Mouse (Mus musculus): ENCODE measurements around the gene Hist2h2aa1. TPM values are rescaled to one million over a fixed set of nuclear protein-coding genes. Genes with fewer than 3 reads are reported as not detected.

Gene Hist2h2aa1
- polyA plus RNA-seq, 1 experiment from 2014 or later, result 55.7 TPM

DNA sequence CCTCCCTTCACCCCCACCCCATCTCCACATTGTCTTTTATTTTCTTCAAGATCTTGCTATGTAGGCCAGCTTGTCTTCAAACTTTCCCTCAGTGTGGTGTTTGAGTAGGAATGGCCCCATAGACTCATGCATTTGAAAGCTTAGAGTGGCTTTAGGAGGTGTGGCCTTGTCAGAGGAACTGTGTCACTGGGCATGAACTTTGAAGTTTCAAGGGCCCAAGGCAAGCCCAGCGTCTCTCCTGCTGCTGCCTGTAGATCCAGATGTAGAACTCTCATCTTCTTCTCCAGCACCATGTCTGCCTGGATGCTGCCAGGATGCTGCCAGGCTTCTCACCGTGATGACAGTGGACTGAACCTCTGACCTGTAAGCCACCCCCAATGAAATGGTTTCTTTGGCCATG lies 16.5 kb upstream of the Hist2h2aa1 start:
- ATAC-seq, result no peak
- Histone ChIP-seq H3K4me2 (replicated peaks; ENCODE audit: low read depth) (no peak overlapping the region), H3K4me3 (ENCODE audit: low read depth, low read length) (no peak overlapping the region), H3K27me3 (replicated peaks; ENCODE audit: control insufficient read depth, insufficient read depth, low read length) (no peaks in the 10 kb centered on the region), H3K27ac (ENCODE audit: low read depth, low read length) (no peak overlapping the region), H3K9ac (ENCODE audit: low read depth, low read length) (no peak overlapping the region), H3K4me1 (replicated peaks; ENCODE audit: control insufficient read depth, insufficient read depth, low read length) (peaks cover 3% of the 10 kb centered on the region; the same call in 1 of the 2 replicates), H3K9me3 (ENCODE audit: control insufficient read depth) (no peaks in the 10 kb centered on the region), H3K36me3 (ENCODE audit: control insufficient read depth, insufficient read depth) (no peaks in the 10 kb centered on the region)
- no peak for TF ChIP-seq CTCF (IDR thresholded peaks at IDR 0.05; ENCODE audit: low read depth)
- WGBS, result 47% methylated on average over 2 of the region's 2 CpGs

DNA sequence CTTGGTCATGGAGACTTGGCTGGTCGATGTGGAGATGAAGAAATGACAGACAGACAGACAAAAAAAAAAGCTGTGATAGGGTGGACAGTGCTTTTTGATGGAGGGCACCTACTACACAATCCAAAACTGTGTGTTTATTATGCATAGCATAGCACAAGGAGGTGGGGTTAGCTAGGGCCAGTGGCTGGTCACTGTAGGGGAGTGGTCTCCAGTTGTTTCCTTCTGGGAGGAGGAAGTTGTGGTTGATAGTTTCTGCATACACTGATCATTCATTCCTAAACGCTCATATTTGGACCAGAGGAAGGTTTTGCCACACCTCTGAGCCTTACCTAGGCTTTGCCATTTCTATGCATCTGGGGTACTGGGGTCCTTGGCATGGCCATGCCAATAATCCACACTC lies 14.9 kb upstream of the Hist2h2aa1 start:
- TF ChIP-seq CTCF (IDR thresholded peaks at IDR 0.05; ENCODE audit: low read depth), result no peak
- H3K9ac ChIP-seq (ENCODE audit: low read depth, low read length), result no peak overlapping the region
- no peaks in the 10 kb centered on the region for H3K27me3 ChIP-seq (replicated peaks; ENCODE audit: control insufficient read depth, insufficient read depth, low read length)
- no peak overlapping the region for H3K4me3 ChIP-seq (ENCODE audit: low read depth, low read length)
- WGBS, result 55% methylated on average over 2 of the region's 2 CpGs
- no peaks in the 10 kb centered on the region for H3K4me1 ChIP-seq (replicated peaks; ENCODE audit: control insufficient read depth, insufficient read depth, low read length)
- H3K9me3 ChIP-seq (ENCODE audit: control insufficient read depth), result no peaks in the 10 kb centered on the region
- no peak overlapping the region for H3K27ac ChIP-seq (ENCODE audit: low read depth, low read length)
- ATAC-seq, result no peak
- no peaks in the 10 kb centered on the region for H3K36me3 ChIP-seq (ENCODE audit: control insufficient read depth, insufficient read depth)
- H3K4me2 ChIP-seq (replicated peaks; ENCODE audit: low read depth), result no peak overlapping the region

DNA sequence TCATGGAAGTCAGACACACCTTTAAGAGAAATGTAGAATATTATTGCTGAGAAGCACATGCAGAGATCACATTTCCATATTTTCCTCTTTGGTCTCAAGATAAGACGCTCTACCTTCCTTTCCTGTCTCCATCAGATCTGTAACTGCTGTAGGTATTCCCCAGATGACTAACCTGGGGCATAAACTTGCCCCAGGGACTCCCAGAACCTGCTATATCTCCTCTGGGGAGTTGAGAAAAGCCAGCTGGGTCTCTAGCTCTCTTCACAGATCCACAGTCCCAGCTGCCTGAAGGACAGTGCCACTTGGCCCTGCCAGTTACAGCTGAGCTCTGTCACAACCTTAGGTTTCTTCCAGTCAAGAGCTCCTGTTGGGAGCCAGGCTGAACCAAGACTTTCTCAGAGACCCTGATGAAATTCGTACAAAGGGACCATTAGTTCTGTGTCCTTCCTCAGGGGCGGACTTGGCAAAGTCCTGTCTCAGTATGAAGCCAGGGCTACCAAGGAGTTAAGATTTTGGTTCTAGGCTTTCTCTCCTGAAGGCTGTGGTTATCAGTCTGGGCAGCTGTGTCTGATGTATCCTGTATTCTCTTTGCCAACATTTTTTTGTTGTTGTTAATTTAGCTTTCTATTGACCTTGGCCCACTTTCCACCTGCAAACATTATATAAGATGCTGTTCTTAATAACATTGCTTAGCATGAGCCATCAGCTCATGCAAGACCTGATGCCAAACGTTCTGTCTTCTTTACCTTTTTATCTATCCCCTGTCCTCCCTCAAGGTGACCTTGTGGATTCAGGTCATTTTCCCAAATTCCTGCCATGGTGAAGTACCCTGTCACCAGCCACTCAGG lies 14.2 kb upstream of the Hist2h2aa1 start:
- no peak overlapping the region for H3K27ac ChIP-seq (ENCODE audit: low read depth, low read length)
- H3K36me3 ChIP-seq (ENCODE audit: control insufficient read depth, insufficient read depth), result no peaks in the 10 kb centered on the region
- ATAC-seq, result no peak
- no peak overlapping the region for H3K9ac ChIP-seq (ENCODE audit: low read depth, low read length)
- WGBS, result 80% methylated on average over 4 of the region's 4 CpGs
- no peaks in the 10 kb centered on the region for H3K9me3 ChIP-seq (ENCODE audit: control insufficient read depth)
- H3K4me2 ChIP-seq (replicated peaks; ENCODE audit: low read depth), result no peak overlapping the region
- no peaks in the 10 kb centered on the region for H3K27me3 ChIP-seq (replicated peaks; ENCODE audit: control insufficient read depth, insufficient read depth, low read length)
- TF ChIP-seq CTCF (IDR thresholded peaks at IDR 0.05; ENCODE audit: low read depth), result no peak
- no peaks in the 10 kb centered on the region for H3K4me1 ChIP-seq (replicated peaks; ENCODE audit: control insufficient read depth, insufficient read depth, low read length)
- H3K4me3 ChIP-seq (ENCODE audit: low read depth, low read length), result no peak overlapping the region

DNA sequence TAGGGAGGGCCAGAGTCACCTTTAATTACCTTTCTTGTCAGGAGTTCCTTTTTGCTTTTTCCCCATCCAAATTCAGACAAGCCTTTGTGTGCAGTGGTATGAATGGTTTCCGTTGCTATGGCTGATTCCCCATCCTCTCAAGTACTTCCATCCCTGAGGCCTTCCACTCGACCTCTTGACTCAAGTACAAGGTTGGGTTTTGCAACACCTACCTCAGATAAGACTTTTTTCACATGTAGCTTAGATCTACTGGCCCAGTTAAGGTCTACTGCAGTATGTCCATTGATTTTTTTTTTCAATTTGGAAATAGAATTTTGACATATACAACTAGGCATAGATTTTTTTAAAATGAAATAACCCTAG lies 13.6 kb upstream of the Hist2h2aa1 start:
- no peak overlapping the region for H3K4me2 ChIP-seq (replicated peaks; ENCODE audit: low read depth)
- H3K9ac ChIP-seq (ENCODE audit: low read depth, low read length), result no peak overlapping the region
- 0 out of 2 replicates have a peak, but pooled peaks cover under 1% of the 10 kb centered on the region for H3K4me1 ChIP-seq (replicated peaks; ENCODE audit: control insufficient read depth, insufficient read depth, low read length)
- ATAC-seq, result no peak
- H3K27ac ChIP-seq (ENCODE audit: low read depth, low read length), result no peak overlapping the region
- TF ChIP-seq CTCF (IDR thresholded peaks at IDR 0.05; ENCODE audit: low read depth), result no peak
- WGBS, result 37% methylated on average over 2 of the region's 2 CpGs
- no peaks in the 10 kb centered on the region for H3K9me3 ChIP-seq (ENCODE audit: control insufficient read depth)
- no peaks in the 10 kb centered on the region for H3K36me3 ChIP-seq (ENCODE audit: control insufficient read depth, insufficient read depth)
- H3K27me3 ChIP-seq (replicated peaks; ENCODE audit: control insufficient read depth, insufficient read depth, low read length), result no peaks in the 10 kb centered on the region
- no peak overlapping the region for H3K4me3 ChIP-seq (ENCODE audit: low read depth, low read length)

DNA sequence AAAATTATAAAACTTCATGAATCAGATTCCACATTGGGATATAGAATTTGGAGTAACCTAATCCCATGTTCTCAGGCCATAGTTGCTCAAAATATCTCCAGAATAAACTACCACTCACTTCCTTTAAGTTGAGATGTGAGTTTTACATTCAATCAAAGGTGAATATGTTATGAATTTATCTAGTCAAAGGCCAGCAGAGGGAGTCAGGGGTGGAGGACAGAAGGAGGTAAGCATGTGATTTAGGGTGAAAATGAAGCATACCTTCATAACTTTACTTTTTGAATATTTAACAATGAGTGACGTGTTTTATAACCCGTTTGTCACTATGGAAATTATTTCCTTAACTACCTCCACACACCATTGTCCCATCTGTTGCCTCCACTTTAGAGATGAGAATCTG lies 10.4 kb upstream of the Hist2h2aa1 start:
- TF ChIP-seq CTCF (IDR thresholded peaks at IDR 0.05; ENCODE audit: low read depth), result peak; percentile 32; the same call in 1 of the 2 replicates
- Histone ChIP-seq H3K36me3 (ENCODE audit: control insufficient read depth, insufficient read depth) (no peaks in the 10 kb centered on the region), H3K27ac (ENCODE audit: low read depth, low read length) (no peak overlapping the region), H3K9ac (ENCODE audit: low read depth, low read length) (no peak overlapping the region), H3K27me3 (replicated peaks; ENCODE audit: control insufficient read depth, insufficient read depth, low read length) (no peaks in the 10 kb centered on the region), H3K4me3 (ENCODE audit: low read depth, low read length) (no peak overlapping the region), H3K9me3 (ENCODE audit: control insufficient read depth) (no peaks in the 10 kb centered on the region), H3K4me1 (replicated peaks; ENCODE audit: control insufficient read depth, insufficient read depth, low read length) (peaks cover 9% of the 10 kb centered on the region), H3K4me2 (replicated peaks; ENCODE audit: low read depth) (no peak overlapping the region)
- no peak for ATAC-seq
- WGBS, result 85% methylated on average over 2 of the region's 2 CpGs

DNA sequence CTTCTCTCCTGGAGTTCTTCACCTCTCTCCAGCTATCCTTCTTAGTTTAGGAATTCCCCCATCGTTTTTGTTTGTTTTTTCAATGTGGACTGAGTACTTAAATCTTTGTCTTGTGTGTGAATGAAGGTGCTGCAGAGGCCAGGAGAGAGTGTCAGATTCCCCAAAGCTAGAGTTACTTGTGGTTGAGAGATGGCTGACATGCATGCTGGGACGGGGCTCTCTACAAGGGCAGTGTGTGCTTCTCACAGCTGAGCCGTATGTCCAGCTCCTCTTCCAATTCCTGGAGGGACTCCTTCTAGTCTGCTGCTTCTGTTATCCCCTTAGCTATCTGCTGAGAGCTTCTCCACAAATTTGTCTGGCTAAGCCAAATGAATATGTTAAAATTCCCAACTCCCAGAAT lies 9.5 kb upstream of the Hist2h2aa1 start:
- TF ChIP-seq CTCF (IDR thresholded peaks at IDR 0.05; ENCODE audit: low read depth), result no peak
- H3K27me3 ChIP-seq (replicated peaks; ENCODE audit: control insufficient read depth, insufficient read depth, low read length), result no peaks in the 10 kb centered on the region
- H3K4me1 ChIP-seq (replicated peaks; ENCODE audit: control insufficient read depth, insufficient read depth, low read length), result peaks cover 9% of the 10 kb centered on the region
- 64% methylated on average over 3 of the region's 3 CpGs for WGBS
- no peak overlapping the region for H3K27ac ChIP-seq (ENCODE audit: low read depth, low read length)
- H3K4me3 ChIP-seq (ENCODE audit: low read depth, low read length), result no peak overlapping the region
- ATAC-seq, result no peak
- H3K9me3 ChIP-seq (ENCODE audit: control insufficient read depth), result no peaks in the 10 kb centered on the region
- no peaks in the 10 kb centered on the region for H3K36me3 ChIP-seq (ENCODE audit: control insufficient read depth, insufficient read depth)
- H3K9ac ChIP-seq (ENCODE audit: low read depth, low read length), result no peak overlapping the region
- no peak overlapping the region for H3K4me2 ChIP-seq (replicated peaks; ENCODE audit: low read depth)
